Mouse (Mus musculus): ENCODE measurements around the gene Atp1b3. TPM values are rescaled to one million over a fixed set of nuclear protein-coding genes. Genes with fewer than 3 reads are reported as not detected.
"Not testable (repeated sequence)": the region's sequence is repeated elsewhere in the genome, so short reads cannot be mapped to it uniquely, and the experiment has no call there.

Atp1b3 gene
- polyA plus RNA-seq, 1 experiment from 2014 or later, result 172 TPM

- not testable (repeated sequence) for H3K4me3 ChIP-seq
These were observed 12.5 kb downstream of the Atp1b3 start for GRCm38 (mm10) chr9:96351771-96352170.

GRCm38 (mm10) chr9:96350476-96350875, 13.8 kb downstream of the Atp1b3 start:
- no peak for DNase-seq (ENCODE audit: extremely low spot score, low spot score)
- H3K4me3 ChIP-seq, result no peak overlapping the region
- H3K36me3 ChIP-seq (replicated peaks), result peaks cover 31% of the 10 kb centered on the region
- no peaks in the 10 kb centered on the region for H3K9me3 ChIP-seq
- peaks cover 3% of the 10 kb centered on the region; the same call in 1 of the 2 replicates for H3K4me1 ChIP-seq
- no peaks in the 10 kb centered on the region for H3K27me3 ChIP-seq (ENCODE audit: poor library complexity, severe bottlenecking)
- 66% methylated on average over 3 of the region's 3 CpGs for WGBS
- H3K27ac ChIP-seq, result no peak overlapping the region

More at GRCm38 (mm10) chr9:96351771-96352170, 12.5 kb downstream of the Atp1b3 start:
- DNase-seq (ENCODE audit: extremely low spot score, low spot score); H3K27ac ChIP-seq; H3K4me1 ChIP-seq; H3K27me3 ChIP-seq (ENCODE audit: poor library complexity, severe bottlenecking); H3K9me3 ChIP-seq: not testable (repeated sequence)
- H3K36me3 ChIP-seq (replicated peaks), result peaks cover 34% of the 10 kb centered on the region
- 90% methylated on average over 6 of the region's 6 CpGs for WGBS

DNA sequence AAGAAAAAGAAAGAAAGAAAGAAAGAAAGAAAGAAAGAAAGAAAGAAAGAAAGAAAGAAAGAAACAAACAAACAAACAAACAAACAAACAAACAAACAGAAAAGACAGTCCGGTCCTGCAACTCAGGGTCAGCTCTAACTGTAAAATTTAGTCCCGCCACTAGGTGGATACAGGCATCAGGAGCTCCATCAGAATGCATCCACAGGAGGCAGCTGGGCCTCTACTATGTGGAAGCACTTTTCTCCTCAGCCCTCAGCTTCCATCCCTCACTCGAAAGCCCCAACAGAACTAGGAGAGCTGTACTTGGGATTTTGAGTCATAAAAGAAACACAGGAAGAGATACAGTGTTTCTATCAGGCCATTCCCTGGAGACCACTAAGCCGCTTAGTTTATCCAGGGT, 14.2 kb downstream of the Atp1b3 start:
- no peaks in the 10 kb centered on the region for H3K9me3 ChIP-seq
- H3K36me3 ChIP-seq (replicated peaks), result peaks cover 32% of the 10 kb centered on the region
- DNase-seq (ENCODE audit: extremely low spot score, low spot score), result no peak
- no peaks in the 10 kb centered on the region for H3K27me3 ChIP-seq (ENCODE audit: poor library complexity, severe bottlenecking)
- WGBS, result 50% methylated on average over 4 of the region's 4 CpGs
- H3K4me3 ChIP-seq, result no peak overlapping the region
- peaks cover 3% of the 10 kb centered on the region; the same call in 1 of the 2 replicates for H3K4me1 ChIP-seq
- no peak overlapping the region for H3K27ac ChIP-seq

GRCm38 (mm10) chr9:96348885-96349284, 15.4 kb downstream of the Atp1b3 start:
- Histone ChIP-seq H3K4me3 (no peak overlapping the region), H3K4me1 (peaks cover 3% of the 10 kb centered on the region; the same call in 1 of the 2 replicates), H3K27me3 (ENCODE audit: poor library complexity, severe bottlenecking) (no peaks in the 10 kb centered on the region), H3K9me3 (no peaks in the 10 kb centered on the region), H3K27ac (no peak overlapping the region), H3K36me3 (replicated peaks) (peaks cover 39% of the 10 kb centered on the region)
- DNase-seq (ENCODE audit: extremely low spot score, low spot score), result no peak
- 89% methylated on average over 5 of the region's 5 CpGs for WGBS

DNA sequence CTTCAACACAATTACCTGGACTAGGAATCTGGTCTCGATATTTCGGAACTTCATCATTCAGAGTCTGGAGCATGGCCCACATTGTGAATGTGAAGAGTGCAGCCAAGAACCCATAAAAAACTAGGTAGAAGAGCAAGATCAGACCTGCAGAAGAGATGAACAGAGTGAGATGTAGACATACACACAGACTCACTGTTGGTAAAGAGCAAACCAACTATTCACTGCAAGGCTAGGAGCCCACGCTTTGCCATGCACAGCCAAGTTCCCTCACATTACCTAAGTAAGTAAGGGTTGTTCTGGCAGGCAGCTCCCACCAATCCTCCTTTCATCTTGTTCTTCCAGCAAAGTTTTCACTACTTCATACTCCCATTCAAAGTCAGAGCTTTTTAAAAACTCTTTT, 18.5 kb downstream of the Atp1b3 start:
- Histone ChIP-seq H3K27me3 (ENCODE audit: poor library complexity, severe bottlenecking) (no peaks in the 10 kb centered on the region), H3K9me3 (no peaks in the 10 kb centered on the region), H3K36me3 (replicated peaks) (peaks cover 48% of the 10 kb centered on the region), H3K4me3 (no peak overlapping the region), H3K4me1 (peaks cover 3% of the 10 kb centered on the region; the same call in 1 of the 2 replicates), H3K27ac (no peak overlapping the region)
- no peak for DNase-seq (ENCODE audit: extremely low spot score, low spot score)
- 94% methylated on average over 3 of the region's 3 CpGs for WGBS

- Histone ChIP-seq H3K36me3 (replicated peaks) (peaks cover 60% of the 10 kb centered on the region), H3K4me3 (no peak overlapping the region), H3K27me3 (ENCODE audit: poor library complexity, severe bottlenecking) (no peaks in the 10 kb centered on the region), H3K27ac (no peak overlapping the region), H3K9me3 (no peaks in the 10 kb centered on the region), H3K4me1 (no peaks in the 10 kb centered on the region)
- DNase-seq (ENCODE audit: extremely low spot score, low spot score), result no peak
- WGBS, result 94% methylated on average over 5 of the region's 5 CpGs
These were observed 33.1 kb downstream of the Atp1b3 start for GRCm38 (mm10) chr9:96331146-96331545.

DNA sequence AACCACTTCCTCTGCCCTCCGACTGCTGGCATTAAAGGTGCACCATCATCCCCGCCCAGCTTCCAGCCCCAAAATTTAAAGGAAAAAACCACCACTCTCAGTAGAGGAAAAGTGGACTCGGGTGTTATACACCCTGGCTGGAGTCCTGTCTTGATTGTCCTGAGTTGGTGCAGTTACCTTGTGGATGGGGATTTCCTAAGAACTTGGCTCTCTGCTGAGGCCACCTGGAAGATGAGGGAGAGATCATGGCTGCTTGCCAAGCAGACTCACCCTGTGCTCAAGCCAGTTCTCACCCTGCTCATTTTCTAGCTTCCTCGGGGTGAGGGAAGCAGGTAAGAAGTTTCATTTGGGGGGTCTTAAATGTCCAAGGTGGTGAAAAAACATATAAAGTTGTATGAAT, 36.0 kb downstream of the Atp1b3 start:
- no peak for DNase-seq (ENCODE audit: extremely low spot score, low spot score)
- Histone ChIP-seq H3K9me3 (no peaks in the 10 kb centered on the region), H3K36me3 (replicated peaks) (peaks cover 42% of the 10 kb centered on the region), H3K4me1 (peaks cover 9% of the 10 kb centered on the region), H3K4me3 (no peak overlapping the region), H3K27ac (no peak overlapping the region), H3K27me3 (ENCODE audit: poor library complexity, severe bottlenecking) (no peaks in the 10 kb centered on the region)
- 93% methylated on average over 4 of the region's 4 CpGs for WGBS

DNA sequence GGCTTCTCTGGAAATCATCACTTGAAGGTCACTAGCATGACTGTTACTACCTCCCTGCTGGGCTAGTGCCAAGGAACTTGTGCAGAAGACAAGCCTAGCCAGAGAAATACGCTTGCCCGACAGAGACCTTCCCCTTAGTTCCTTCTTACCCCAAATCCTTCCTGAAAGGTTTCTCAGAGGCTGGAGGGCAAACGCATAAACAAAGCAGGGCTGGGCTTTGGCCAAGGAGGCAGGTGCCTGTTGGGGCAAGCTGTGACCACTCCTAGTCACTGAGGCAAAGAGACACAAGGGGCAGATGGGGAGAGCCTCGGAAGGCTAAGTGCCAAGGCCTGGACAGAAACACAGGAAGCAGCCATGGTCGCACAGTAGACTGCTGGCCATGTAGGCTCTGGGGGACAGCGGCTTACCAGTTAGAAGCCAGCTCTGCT, 37.7 kb downstream of the Atp1b3 start:
- WGBS, result 85% methylated on average over 6 of the region's 6 CpGs
- Histone ChIP-seq H3K27me3 (ENCODE audit: poor library complexity, severe bottlenecking) (no peaks in the 10 kb centered on the region), H3K4me1 (peaks cover 9% of the 10 kb centered on the region), H3K9me3 (no peaks in the 10 kb centered on the region), H3K27ac (no peak overlapping the region), H3K4me3 (no peak overlapping the region), H3K36me3 (replicated peaks) (peaks cover 36% of the 10 kb centered on the region)
- DNase-seq (ENCODE audit: extremely low spot score, low spot score), result no peak

DNA sequence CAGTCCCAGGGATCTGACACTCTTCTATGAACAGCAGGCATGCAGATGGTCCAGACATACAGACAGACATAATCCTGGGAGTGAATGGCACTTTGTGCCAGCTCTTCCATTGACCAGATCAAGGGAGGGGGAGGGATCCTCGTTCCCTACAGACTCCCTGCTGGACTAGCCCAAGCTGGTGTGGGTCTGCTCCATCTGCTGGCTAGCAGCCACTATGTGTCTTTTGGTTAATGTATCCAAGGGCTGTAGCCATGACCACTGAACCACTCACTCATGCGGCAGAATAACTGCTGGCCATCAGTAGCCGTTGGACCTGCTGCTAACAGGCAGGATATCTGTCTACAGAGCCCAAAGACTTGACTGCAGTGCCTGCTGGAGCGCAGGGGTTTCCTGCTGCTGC, 39.7 kb downstream of the Atp1b3 start:
- no peak for DNase-seq (ENCODE audit: extremely low spot score, low spot score)
- no peak overlapping the region for H3K27ac ChIP-seq
- no peaks in the 10 kb centered on the region for H3K9me3 ChIP-seq
- H3K4me1 ChIP-seq, result peaks cover 9% of the 10 kb centered on the region
- WGBS, result 75% methylated on average over 4 of the region's 4 CpGs
- no peak overlapping the region for H3K4me3 ChIP-seq
- peaks cover 42% of the 10 kb centered on the region for H3K36me3 ChIP-seq (replicated peaks)
- no peaks in the 10 kb centered on the region for H3K27me3 ChIP-seq (ENCODE audit: poor library complexity, severe bottlenecking)

DNA sequence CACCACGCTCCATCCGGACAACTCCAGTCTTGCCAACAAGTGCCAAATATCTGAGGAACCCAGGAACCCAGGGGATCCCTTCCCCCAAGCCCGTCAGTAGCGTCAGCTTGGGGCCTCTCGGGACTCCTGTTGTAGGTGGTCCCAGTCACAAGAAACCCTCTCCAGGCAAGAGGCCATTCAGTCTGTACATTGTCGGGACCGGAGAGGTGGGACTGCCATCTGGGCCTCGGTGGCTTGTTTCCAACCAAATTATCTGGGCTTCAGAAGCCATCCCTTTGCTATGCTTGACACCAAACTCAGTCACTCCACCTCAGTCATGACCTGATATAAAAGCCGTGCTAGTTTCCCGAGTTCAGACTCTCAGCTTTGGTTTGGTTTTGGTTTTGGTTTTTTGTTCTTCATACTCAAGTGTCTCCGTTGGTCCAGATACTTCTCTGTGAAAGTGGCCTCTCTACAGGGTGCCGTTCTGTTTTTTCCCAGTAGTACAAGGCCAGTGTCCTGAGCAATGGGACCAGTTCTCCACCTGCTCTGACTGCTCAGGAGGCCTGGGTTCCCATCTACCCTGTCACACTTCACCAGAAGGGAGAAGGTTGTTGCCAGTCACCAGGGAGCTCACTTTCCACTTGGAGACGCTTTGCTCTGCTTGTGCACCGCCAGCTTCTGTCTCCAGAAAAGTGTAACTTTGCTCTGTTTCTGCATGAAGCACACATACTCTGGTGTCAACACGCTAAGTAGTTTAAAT, 41.7 kb downstream of the Atp1b3 start:
- H3K4me3 ChIP-seq, result no peak overlapping the region
- no peaks in the 10 kb centered on the region for H3K27me3 ChIP-seq (ENCODE audit: poor library complexity, severe bottlenecking)

GRCm38 (mm10) chr9:96320551-96320980, 43.7 kb downstream of the Atp1b3 start:
- DNase-seq (ENCODE audit: extremely low spot score, low spot score), result no peak
- Histone ChIP-seq H3K9me3 (no peaks in the 10 kb centered on the region), H3K4me3 (no peak overlapping the region), H3K27me3 (ENCODE audit: poor library complexity, severe bottlenecking) (no peaks in the 10 kb centered on the region), H3K4me1 (peaks cover 9% of the 10 kb centered on the region), H3K27ac (no peak overlapping the region), H3K36me3 (replicated peaks) (peaks cover 80% of the 10 kb centered on the region)
- 89% methylated on average over 6 of the region's 6 CpGs for WGBS

More for the DNA sequence above, 41.7 kb downstream of the Atp1b3 start:
- Histone ChIP-seq H3K4me1 (peaks cover 9% of the 10 kb centered on the region), H3K9me3 (no peaks in the 10 kb centered on the region), H3K36me3 (replicated peaks) (peaks cover 60% of the 10 kb centered on the region), H3K27ac (no peak overlapping the region)
- DNase-seq (ENCODE audit: extremely low spot score, low spot score), result no peak
- 95% methylated on average over 15 of the region's 15 CpGs for WGBS

- Histone ChIP-seq H3K27ac (no peak overlapping the region), H3K27me3 (ENCODE audit: poor library complexity, severe bottlenecking) (no peaks in the 10 kb centered on the region), H3K36me3 (replicated peaks) (peaks cover 86% of the 10 kb centered on the region), H3K4me1 (peaks cover 3% of the 10 kb centered on the region), H3K4me3 (no peak overlapping the region), H3K9me3 (no peaks in the 10 kb centered on the region)
- DNase-seq (ENCODE audit: extremely low spot score, low spot score), result no peak
- 95% methylated on average over 5 of the region's 5 CpGs for WGBS
These were observed 44.9 kb downstream of the Atp1b3 start for GRCm38 (mm10) chr9:96319333-96319732.

DNA sequence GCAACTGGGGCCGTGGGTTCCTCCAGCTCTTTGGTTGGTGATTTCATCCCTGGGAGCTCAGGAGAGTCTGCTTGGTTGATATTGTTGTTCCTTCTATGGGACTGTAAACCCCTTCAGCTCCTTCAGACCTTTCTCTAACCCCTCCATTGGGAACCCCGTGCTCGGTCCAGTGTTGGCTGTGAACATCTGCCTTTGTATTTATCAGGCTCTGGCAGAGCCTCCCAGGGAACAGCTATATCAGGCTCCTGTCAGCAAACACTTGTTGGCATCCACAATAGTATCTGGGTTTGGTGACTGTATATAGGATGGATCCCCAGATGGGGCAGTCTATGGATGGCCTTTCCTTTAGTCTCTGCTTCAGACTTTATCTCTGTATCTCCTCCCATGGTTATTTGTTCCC, 52.2 kb downstream of the Atp1b3 start:
- no peak for DNase-seq (ENCODE audit: extremely low spot score, low spot score)
- 92% methylated on average over 3 of the region's 3 CpGs for WGBS
- H3K36me3 ChIP-seq (replicated peaks), result peaks cover 99% of the 10 kb centered on the region

More for the DNA sequence above, 52.2 kb downstream of the Atp1b3 start:
- Histone ChIP-seq H3K27ac (no peak overlapping the region), H3K4me1 (peaks cover 21% of the 10 kb centered on the region), H3K27me3 (ENCODE audit: poor library complexity, severe bottlenecking) (no peaks in the 10 kb centered on the region), H3K9me3 (0 out of 2 replicates have a peak, but pooled peaks cover 2% of the 10 kb centered on the region), H3K4me3 (no peak overlapping the region)

Data from forebrain, embryonic 10.5 days (tissue).